Mouse (Mus musculus) fat pad, adult 2 months (tissue): Measurements from ENCODE around the gene Sapcd1.
"Not testable (repeated sequence)": the region's sequence is repeated elsewhere in the genome, so short reads cannot be mapped to it uniquely, and the experiment has no call there.

ENCODE experiments used
- DNase-seq: peaks from one replicate; pipeline ENCODE4 v3.0.0-alpha.2; 2011; ENCODE audit warnings: low read depth, low spot score; ENCODE audit errors: extremely low read depth

Gene Sapcd1

DNA sequence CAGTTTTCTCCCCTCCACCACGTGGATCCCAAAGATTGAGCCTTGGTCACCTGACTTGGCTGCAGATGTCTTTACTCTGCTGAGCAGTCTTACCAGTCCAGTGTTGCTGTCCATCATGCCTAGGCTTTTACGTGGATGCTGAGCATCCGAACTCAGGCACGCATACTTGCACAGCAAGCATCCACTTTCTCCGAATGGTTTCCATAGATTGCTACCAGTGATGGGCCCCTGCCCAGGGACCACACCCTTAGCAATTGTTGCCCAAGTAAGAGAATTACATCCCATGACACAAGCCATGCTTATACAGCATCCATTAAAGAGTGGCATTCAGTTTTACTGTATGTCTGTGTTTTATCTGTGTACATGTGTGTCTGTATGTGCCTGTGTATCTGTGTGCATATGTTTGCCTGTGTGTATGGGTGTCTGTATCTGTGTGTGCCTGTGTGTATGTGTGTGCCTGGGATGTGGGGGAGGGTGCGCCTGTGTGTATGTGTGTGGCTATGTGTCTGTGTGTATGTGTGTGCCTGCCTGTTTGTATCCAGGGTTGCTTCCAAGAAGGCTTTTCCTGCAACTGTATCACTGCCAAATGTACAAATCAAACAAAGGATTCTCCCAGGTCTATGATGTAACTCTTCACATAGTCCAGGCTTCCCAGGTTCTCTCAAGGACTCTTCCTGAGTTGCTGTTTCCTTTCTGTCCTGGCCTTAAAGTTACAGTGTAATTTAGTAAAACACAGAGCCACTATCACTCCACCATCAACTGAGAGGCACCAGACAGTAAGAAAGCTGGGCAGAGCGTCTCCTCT lies 28.1 kb upstream of the Sapcd1 start:
- DNase-seq = no peak

DNA sequence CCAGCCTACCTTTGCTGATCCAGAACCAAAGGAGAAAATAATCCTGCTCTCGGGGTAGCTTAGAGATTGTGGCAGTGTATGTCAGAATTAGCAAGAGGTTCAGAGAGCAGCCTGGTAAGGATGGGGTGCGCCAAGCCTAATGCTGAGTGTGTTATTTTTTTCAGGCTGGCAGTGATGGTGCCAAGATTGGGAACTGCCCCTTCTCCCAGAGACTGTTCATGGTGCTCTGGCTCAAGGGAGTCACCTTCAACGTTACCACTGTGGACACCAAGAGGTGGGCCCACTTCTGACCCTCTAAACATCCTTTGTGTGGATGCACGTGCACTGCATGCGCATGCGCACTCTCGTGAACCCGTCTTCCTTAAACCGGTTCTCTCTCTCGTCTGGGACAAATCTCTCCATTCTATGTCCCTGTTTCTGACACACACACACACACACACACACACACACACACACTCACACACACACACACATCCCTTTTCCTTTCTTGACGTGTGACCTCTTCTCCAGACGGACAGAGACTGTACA lies 24.5 kb upstream of the Sapcd1 start:
- no peak for DNase-seq

DNA sequence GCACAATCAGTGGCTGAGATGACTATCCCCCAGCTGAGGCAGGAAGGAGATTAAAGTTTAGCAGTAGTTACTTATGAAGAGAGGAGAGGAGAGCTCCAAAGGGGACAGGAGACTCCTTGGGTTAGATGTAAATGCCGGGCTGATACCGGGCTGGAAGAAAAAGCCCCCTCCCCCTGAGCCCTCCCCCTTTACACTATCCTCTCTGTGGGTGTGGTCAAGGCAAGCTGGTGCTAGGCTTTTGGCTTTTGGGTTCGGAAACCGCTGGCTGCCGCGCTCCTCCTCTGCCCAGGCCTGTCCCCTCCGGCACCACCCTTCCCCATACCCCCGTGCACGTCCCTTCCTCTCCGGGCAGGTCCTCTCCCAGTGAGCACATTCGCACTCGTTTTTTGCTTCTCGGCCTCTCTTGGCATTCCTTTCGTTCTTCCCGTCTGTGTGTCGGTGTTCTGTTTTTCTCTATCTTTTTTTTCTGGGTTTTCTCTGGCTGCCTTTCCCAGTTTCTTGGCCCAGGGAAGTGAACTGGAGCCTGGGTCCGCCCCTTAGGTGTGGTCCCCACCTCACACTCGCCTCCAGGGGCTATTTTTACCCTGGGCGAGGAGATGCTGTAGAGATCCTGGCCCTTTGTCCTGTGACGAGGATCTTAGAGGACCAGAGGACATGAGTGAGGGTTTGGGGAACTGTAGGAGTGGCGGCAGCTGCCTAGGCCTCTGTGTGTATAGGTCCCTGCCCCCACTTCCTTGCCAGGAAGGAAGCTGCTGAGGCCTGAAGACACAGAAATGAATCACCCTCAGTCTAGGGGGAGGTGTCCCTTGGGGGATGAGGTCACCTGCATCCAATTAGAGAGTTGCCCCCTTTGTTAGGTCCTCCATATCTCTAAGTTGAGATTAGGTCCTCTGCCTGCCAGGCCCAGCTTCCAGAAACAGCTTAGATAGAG lies 23.6 kb upstream of the Sapcd1 start:
- DNase-seq = no peak

DNA sequence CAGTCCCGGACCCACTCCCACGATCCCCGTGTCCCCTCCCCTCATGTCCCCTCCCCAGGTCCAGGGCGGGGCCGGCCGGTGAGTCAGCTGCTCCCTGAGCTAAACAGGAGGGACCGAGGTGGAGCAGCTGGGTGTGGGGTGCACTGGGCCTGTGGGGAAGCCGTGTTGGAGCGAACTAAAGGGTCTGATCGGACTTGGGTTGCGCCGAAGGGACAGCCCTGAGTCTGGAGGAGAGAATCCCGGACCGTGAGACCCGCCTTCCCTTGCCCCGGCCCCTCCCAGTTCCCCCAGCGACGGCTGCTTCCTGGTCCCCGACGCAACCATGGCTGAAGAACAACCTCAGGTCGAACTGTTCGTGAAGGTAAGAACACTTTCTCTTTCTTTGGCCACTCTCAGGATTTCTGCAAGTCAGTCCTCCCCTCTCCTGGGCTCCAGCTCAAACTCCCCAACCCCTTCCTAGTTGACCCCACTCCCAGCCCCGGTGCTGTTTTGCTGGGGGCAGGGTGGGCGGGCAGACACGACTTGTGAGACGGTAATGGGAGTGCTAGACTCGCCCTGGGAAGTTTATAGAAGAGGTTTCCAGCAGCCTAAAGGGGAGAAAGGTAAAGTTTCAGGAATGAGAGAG lies 22.4 kb upstream of the Sapcd1 start:
- DNase-seq = no peak

DNA sequence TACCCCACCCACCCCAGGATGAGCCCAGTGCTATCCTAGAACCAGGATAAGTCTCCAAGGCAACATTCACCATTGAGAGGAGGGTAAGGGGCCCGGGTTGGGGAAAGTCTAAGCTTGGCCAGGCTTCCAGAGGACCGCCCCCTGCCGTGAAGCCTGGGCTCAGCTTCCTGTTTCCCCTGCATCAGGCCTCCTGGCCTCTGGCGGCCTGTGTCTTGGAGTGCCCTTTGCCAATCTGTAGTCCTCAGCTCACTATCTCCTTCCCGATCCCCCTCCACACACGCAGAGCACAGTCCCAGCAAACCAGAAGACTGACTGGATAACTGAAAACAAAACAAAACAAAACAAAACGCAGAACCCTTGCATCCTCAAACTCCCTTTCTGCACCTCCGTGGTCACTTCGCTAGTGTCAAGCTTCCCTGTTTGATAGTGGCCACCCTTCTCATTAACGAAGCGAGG lies 21.8 kb upstream of the Sapcd1 start, which contains the start of gene Clic1:
Clic1 (plus strand) TSS at position 406 of the 456 bp plus-strand sequence.
- DNase-seq = no peak

DNA sequence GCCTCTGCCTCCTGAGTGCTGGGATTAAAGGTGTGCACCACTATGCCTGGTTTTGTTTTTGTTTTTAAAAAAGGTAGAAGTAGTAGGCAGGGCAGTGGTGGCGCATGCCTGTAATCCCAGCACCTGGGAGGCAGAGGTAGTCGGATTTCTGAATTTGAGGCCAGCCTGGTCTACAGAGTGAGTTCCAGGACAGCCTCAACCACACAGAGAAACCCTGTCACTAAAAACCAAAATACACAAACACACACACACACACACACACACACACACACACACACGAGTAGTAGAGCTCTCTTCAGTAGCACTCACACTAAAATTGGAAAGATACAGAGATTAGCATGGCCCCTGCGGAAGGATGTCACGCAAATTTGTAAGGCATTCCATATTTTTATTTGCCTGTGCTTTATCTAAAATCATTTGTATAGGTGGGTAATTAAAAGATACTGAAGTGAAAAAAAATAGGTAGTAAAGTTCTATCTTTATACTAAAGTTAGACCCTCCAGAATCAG lies 21.2 kb upstream of the Sapcd1 start:
- no peak for DNase-seq

DNA sequence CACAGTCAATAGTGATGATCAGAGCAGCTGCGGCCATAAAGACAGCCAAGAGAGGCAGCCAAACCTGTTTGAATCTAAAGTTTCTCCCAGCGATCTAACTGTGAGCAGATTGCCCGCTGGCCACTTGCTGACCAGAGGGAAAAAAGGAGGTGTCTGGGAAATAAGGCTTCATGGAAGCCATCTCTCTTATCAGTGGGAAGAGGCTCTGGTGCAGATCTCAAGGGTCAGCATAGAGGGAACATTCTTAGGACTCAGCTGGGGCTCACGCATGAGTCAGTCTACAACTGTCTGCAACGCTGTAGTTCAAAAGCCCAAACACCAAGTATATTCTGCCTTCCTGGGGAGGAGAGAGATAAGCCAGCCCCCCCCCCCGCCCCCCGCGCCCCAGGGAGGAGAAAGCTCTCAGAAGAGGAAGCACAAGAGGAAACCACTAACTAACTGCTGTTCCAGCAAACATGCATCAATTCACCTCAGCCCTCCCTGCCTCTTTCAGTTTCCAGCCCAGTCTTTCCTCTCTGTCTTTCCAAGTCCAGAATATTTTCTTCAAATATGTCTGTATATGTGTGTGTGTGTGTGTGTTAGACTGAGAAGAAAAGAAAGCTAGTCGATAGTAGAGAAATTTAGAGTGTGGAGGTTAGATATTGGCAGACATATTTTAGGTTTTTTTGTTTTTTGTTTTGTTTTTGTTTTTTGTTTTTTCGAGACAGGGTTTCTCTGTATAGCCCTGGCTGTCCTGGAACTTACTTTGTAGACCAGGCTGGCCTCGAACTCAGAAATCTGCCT lies 20.5 kb upstream of the Sapcd1 start:
- DNase-seq = no peak

DNA sequence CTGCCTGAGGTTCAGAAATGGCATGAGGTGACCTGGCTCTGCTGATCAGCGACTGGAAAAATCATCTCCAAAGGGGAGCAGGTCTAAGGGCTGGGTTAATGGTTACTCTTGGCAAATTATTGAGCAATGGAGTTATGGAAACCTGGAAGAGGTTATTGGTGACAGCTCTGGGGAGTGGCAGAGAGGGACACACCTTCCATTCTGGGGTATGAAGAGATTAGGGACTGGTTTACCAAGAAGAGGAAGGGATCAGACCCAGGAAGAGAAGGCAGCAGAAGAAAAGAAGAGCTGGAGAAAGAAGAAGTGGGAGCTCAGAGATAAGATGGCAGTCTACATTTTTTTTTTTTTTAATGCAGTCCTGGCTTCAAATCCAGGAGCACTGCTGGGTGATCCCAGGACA lies 19.9 kb upstream of the Sapcd1 start:
- DNase-seq = no peak

DNA sequence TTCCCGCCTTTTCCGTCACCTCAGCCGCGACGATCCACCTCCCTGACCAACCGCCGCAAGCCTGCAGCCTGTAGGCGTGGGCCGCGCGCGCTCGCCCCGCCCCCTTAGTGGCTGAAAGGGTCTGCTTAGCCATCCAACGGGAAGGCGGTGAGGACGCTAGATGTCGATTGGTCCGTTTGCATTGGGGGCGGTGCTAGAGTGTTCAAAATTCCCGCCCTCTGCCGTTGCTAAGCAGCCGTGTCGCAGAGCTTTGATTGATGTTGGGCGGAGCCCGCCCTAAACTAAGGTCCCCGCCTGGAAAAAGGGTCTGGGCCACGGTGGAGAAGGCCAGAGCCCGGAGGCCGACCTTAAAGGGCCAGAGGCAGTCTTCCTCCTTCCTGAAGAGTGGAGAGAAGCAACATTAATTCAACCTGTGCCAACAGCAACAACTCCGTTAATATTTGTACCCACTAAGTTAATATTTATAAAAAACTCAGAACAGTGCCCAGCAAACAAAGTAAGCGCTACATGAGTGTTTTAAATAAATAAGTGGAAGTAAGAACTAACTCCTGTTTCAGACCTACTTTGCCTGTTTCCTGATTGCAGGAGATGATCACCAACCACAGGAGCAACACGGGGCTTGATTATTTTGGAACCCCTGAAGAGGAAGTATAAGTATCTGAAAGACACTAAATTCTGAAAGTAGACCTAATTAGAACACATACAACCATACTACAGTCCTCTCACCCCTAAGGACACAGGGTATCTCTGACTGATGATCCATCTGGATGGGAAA lies 19.1 kb upstream of the Sapcd1 start, which contains the start of gene Msh5:
Msh5 (minus strand) TSS at position 65 of the 775 bp plus-strand sequence.
- DNase-seq = peak; percentile 69

DNA sequence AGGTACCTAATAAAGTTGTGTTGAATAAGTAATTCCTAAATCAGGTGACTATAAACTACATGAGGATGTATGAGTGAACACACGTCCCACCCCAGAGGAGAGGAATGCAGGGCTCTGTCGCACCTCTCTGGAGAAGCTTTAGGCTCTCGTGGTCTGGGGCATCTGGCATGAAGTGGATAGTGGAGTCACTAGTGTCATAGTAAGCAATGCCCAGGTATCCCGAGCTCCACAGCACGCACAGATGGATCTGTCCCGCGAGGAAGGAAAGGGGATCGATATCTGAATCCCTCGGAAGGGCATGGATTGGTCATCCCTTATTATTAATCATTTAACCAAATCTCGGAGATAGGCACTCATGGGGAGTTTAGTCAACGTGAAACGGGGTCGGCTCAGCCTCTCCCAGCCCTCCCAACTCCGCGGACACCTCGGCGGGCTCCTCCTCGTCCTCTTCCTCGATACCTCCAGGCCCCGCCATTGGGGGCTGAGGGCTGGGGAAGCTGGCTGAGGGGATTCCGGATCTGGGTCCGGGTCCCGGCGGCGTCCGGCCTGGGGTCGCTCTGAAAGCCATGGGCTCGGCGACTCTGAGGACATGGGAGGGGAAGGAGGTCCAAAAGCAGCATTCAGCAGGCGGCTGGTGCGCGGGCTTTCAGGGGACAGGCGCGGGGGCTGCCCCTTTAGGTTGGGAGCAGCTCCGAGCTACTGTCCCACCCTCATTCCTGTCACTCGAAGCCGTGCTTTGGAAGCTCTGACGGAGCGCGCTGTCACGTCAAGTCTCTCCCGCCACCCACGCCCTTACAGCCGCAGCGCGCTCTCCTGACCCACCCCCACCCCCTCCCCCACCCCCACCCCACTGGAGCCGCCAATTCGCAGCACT lies 18.2 kb upstream of the Sapcd1 start:
- DNase-seq = no peak

DNA sequence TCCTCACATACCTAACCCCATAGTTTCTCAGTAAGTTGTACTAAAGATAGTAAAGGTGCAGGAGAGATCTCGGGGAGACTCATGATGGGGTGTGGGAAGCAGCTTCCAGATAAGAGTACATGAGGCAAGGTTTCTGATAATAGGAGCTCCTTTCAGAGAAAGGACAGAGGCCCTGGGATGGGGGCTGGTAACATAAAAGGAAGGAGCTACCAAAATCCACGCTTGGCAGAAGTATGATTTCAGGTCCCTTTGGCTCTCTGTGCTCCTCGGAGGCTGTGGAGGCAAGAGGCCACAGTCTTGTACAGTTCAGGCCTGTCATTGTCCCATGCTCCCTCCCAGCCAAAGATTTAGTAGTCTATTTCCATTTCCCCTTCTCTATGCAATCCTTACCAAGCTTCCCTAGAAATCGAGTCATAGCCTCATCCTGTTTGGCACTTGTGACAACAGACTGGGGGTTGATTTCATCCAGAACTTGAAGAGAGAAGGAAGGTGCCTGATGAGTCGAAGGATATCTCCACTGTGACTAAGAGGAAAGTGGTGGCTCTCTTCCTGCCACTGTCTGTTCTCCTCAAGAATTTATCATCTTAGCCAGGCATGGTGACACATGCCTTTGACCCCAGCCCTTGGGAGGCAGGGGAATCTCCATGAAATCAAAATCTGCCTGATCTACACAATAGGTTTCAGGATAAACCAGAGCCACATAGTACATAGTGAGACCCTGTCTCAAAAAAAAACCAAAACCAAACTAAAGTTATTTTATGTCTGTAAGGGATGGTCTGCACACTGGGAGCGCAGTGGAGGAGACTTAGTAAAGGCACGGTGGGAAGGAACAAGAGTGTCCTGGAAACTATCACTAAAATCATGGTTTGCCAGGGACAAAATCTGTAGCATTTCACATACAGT lies 17.3 kb upstream of the Sapcd1 start:
- no peak for DNase-seq

DNA sequence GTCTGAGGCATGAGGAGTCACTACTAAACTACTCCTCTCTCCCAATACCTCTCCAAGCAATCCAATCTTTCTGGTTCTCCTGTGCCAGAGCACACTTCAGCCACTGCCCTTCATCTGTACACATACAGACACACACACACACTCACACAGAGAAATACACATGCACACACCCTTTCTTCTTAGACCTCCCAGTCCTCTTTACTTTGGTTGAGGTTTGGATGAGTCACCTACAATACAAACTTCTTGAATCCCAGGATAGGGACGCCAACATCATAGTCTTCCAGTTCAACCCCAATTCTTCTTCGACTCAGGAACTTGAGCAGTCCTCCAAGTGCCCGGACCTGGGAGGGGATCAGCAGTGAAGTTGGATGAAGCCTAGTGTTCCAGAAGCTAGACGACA lies 16.0 kb upstream of the Sapcd1 start:
- no peak for DNase-seq

DNA sequence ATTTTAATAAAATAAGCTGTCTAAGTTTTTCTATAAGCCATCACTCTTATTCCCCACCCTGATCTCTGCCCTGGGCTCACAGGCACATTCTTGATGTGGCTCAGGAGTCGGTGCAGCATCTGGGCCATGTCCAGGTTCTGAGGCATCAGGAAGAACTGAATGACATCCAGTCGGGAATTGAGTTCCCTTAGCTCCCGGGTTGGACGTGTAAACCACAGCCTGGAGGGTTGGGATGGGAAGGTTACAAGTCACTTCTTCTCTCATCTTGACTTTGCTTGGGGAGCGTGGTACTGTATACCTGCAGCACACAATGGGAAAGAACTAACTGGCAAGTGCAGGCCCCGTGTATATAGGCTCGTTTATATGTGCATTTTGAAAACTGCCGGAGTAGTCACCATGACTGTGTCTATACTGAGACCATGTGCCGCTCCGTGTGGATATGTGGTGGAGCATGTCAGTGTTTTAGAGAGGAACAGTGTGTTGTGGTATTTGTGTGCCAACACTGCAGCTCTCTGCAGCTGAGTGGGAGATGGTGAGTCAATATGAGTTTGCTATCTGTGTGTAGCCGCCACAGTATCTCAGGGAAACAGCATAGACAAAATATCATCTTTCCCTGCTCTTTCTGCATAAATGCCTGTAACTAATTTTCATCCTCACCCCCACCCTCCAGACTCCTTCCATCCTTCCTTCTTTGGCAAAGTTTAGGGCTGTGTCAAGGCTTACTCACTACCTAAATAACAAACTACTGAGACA lies 11.5 kb upstream of the Sapcd1 start:
- DNase-seq = no peak

DNA sequence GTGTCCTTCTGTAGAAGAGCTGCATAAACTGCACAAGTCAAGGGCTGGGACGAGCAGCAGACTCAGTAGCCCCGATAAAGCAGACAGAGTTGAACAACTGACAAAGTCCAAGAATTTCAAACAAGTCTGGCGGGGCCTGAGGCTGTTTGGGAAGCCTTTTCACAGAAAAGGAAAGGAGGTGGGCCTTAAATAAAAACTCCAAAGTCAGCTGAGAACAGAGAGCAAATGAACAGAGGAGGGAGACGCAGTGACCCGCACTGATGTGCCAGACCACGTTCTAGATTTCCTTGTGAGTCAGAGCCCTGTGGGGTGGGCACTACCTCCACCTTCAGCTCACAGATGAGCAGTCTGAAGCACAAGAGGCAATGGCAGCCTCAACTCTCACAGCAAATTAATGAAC lies 7.1 kb upstream of the Sapcd1 start:
- DNase-seq = no peak

DNA sequence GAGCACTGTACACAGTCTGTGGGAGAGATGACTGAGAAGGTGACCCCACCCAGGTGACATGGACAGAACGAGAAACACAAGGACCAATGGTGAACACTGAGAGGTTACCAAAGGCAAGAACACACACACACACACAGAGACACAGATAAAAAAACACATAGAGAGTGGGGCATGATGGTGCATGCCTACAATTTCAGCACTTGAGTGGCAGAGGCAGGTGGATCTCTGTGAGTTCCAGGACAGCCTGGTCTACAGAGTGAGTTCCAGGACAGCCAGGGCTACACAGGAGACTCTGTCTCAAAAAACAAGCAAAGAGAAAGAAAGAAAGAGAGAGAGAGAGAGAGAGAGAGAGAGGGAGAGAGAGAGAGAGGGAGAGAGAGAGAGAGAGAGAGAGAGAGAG lies 5.9 kb upstream of the Sapcd1 start:
- not testable (repeated sequence) for DNase-seq

DNA sequence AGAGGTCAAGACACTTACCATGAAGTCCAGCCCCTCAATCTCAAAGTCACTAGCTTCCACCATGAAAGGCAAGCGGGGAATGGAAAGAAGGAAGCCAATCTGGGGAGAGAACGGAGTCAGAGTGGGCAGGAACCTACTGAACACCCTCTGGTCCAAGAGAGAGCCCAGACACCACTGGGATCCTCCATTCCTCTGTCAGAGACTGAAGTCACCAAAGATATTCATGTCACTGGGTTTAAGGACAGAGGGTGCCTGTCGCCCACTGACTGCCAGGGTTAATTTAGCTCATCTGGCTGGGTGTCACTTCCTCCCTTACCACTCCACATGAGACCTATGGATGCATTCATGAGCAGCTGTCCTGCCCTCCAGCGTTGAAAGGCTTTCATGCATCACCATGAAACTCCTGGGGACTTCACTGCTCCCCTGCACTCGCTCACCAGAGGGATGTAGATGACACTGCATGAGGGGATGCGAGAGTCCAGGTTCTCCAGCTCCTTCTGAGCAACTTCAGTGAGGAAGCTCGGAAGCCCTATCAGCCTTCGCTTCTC lies 4.6 kb upstream of the Sapcd1 start:
- no peak for DNase-seq
